Mouse (Mus musculus): ENCODE measurements around the gene Unc50.

DNA sequence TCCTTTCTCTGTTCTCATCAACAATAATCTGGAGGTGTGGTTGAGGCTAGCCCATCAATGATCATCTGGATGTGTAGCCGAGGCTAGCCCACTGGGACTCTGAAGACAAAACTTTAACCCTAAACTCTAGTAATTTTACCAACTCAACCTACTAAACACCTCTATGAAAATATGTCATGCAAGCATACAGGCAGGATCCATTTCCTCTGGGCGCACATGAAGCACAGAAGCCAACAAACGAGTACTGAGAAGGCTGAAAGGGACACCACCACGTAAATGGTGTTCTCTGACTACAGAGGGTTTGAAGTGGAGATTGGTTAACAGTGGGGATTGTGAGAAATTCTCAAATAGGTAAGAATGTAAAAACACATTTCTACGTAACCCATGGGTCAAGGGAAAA is 47.3 kb downstream of the Unc50 start:
- TF ChIP-seq CTCF (IDR thresholded peaks at IDR 0.05; ENCODE audit: low read depth) (no peak), EP300 (IDR thresholded peaks at IDR 0.05; ENCODE audit: low read depth) (no peak)

Measured in heart, postnatal 0 days (tissue).